Mouse (Mus musculus) v-Abl transformed pro-B cells (cell line): Measurements from ENCODE around the gene Satb1.

Source experiments
- in situ Hi-C, 2 experiments: fragments of 400-800 bp; cut with MboI; formaldehyde crosslinking; loops; one replicate each; pipeline ENCODE4 v1.15.1; 2025; ENCODE audit not compliant: unreplicated experiment in 2 of 2

Gene Satb1

GRCm38 (mm10) chr17:51786050-51786449, 47.0 kb downstream of the Satb1 start:
- in situ Hi-C loops: loop anchor here (5.0 to 25.0 kb wide), 4 partner anchors 799 to 1849 kb away; partner anchors contain the start of gene Dazl (in 1 of the 2)

DNA sequence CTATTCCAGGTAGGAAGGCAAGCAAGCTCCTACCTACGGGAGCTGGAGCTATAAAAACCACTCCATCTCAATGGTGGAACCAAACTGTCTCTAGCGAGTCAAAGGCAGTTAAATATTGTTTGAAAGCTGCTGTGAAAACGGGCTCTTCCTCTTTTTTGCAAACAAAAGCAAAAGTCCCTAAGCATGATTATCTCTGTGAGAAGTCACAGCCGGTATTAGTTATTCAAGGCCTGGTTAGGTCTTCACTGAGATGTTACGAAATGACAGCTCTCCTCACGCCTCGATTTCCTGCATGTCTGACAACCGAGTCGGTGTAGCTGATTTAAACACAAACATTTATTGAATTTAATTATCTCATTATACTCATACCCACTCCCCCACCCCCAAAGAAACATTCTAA, 48.2 kb downstream of the Satb1 start:
- in situ Hi-C loops: loop anchor here (5.0 to 25.0 kb wide), 4 partner anchors 798 to 1848 kb away; partner anchors contain the start of gene Dazl (in 1 of the 2)

DNA sequence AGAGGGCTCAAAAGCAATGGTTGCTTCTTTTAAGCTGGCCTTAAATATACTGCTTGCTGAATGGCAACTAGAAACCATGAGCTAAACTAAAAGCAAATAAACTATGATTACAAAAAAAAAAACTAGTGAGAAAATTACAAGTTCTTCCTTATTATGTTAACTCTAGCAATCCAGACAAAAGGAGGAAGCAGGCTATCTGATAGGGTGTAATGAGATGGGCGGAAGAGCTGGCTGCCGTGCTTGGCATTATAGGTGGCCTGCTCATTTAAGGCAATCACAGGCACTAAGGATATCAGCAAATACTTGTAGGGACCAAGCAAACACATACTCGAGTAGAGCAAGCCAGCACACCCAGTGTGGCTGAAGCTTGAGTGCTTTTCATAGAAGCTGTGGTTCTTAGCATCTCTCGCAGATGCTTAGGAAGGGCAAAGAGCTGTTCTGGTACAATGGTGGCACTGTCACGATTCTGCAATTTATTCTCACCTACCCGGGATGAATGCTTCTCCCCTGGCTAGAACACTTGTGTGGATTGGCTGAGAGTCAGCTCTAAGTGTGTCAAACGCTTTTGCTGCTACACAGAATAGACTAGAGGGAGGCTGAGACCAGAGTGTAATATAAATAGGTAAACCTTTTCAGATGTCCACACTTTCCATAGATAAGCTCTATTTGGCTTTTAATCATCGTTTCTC, 49.4 kb downstream of the Satb1 start:
- in situ Hi-C loops: loop anchor here (10.0 to 25.0 kb wide), 3 partner anchors 969 to 1846 kb away; partner anchors contain the start of gene Dazl (in 1 of the 2)

- in situ Hi-C loops: loop anchor here (10.0 to 25.0 kb wide), 3 partner anchors 965 to 1843 kb away; partner anchors contain the start of gene Dazl (in 1 of the 2)
These were observed 53.1 kb downstream of the Satb1 start for GRCm38 (mm10) chr17:51780036-51780435.

DNA sequence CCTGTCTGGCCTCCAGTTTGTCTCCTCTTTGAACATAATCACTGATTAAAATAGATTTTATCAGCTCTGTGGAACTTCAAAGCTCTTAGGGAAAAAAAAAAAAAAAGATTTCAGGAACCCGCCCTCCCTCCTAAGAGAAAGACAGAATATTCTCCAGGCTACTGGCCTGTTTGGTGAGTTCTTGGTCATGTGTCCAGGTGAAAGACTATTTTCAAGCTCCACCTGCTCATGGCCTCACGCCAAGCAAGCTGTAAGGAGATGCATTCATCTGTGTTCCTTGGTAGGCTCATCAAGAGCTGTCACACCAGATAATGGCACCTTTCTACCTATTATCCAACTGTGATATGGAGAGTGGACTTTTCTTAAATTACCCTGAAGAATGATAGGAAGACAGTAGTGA, 54.1 kb downstream of the Satb1 start:
- in situ Hi-C loops: loop anchor here (25.0 kb wide), 2 partner anchors 1492 to 1842 kb away; partner anchors contain the start of gene Dazl (in 1 of the 2)

GRCm38 (mm10) chr17:51777813-51778212, 55.3 kb downstream of the Satb1 start:
- in situ Hi-C loops: loop anchor here (25.0 kb wide), 2 partner anchors 1491 to 1841 kb away; partner anchors contain the start of gene Dazl (in 1 of the 2)

GRCm38 (mm10) chr17:51775070-51775881, 57.8 kb downstream of the Satb1 start:
- in situ Hi-C loops: loop anchor here (25.0 kb wide), 2 partner anchors 1488 to 1838 kb away; partner anchors contain the start of gene Dazl (in 1 of the 2)

DNA sequence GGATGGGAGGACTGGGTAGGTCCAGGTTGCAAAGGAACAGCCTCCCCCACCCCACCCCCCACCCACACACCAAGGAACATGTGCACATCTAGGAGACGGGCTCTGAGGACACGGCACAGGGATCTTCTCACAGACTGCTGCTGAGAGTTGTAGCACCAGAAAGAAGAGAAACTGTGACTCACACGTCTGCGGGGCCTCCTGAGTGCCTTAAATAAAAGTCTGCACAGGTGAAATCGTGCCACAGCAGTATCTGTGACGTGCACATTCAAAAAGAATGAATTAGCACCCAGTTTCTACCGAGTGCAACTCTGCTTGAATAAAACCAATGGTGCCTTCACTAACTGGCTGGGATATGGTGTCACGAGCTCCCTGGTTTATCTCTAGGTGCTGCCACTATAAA, 69.5 kb downstream of the Satb1 start:
- in situ Hi-C loops: no loop called here

GRCm38 (mm10) chr17:51762503-51762902, 70.6 kb downstream of the Satb1 start:
- in situ Hi-C loops: no loop called here

DNA sequence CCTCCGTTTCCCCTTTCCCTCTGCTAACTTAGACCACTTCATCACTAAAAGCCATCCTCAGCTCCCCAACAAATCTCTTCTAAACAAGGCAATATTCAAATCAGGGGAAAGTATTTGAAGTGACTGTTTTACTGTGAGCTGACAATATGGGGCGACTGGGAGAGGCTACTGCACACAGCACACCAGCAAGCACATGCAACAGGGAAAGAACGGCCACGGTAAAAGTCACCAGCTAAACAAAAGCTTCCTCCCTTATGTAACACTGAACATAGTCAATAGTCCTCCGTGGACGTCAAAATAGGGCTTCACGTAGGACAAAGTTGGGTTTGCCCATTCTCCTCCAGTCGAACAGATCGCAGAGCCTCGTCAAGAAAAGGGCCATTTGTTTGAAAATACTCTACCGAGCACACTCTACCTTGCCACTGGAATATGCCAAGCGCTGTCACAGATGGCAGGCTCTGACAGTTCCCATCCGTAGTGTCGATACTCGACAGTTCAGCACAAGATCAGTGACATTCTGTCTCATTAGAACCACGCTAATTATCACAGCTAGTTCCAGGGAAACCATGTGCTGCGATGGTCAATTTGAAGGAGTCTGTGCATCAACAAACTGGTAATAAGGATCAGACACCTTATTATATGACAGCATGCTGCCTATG, 72.0 kb downstream of the Satb1 start:
- in situ Hi-C loops: no loop called here

DNA sequence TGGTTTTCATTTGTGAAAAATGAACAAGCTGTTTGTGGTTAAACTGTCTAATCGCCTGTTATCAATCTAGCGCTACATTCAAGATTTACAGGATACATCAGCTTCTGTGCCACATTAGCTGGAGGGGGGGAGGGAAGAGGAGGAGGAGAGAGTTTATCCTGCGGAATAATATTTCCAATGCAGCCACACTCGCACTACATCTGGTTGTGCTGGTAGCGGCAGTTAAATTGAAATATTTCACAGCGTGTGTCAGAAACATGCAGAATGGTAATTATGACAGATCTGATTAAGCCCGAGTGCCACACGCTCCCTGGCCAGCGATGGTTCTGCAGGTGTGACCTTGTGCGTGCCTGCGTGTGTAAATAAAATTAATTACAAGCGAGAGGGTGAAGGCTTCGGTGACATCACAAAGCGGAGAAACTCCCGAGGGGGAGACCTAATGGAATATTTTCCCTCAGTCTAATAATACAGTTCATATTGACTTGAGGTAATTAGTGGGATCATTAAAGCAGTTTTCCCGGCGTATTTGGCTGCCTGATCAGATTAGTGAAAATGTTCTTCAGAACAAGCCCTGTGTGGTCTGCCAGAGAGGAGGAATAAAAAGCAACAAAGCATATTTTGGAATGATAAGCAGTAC, 72.7 kb downstream of the Satb1 start:
- in situ Hi-C loops: no loop called here

GRCm38 (mm10) chr17:51759509-51759908, 73.6 kb downstream of the Satb1 start:
- in situ Hi-C loops: no loop called here

DNA sequence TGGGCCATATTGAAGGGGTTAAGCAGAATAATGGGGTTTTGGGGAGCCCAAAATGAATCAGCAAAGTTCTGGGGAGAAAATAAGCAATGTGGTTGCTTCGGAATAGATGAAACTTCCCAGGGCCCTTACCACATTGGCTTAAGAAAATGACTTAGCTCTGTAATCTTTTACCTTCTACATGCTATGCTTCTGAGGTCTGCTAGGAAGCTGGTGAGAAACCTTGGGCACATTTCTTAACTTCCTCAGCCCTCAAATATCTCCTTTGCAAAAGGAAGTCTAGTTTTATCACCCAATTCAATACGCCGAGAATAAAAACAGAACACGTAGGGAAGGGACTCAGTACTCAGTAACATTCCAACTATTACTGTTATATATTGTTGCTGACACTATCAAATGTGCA, 80.9 kb downstream of the Satb1 start:
- in situ Hi-C loops: no loop called here

- in situ Hi-C loops: no loop called here
These were observed 85.9 kb downstream of the Satb1 start for GRCm38 (mm10) chr17:51747204-51747603.

DNA sequence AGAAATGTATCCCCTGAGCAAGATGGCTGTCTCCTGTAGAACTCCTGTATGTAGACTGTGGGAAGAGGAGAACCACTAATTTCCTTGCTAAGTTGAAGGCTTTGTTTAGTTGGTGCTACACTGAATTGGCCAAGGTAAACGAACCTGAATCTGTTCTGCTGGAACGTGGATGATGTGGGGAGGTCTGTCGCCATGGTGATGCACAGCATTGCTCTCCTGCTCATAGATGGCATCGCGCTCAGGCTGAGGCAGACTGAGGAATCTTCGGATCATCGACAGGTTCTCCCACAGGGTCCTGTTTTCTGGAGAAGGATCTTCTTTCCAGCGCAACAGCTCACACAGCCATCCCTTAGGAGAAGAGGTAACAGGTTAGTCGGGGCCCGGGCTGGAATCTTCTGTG, 90.6 kb downstream of the Satb1 start:
- in situ Hi-C loops: no loop called here

DNA sequence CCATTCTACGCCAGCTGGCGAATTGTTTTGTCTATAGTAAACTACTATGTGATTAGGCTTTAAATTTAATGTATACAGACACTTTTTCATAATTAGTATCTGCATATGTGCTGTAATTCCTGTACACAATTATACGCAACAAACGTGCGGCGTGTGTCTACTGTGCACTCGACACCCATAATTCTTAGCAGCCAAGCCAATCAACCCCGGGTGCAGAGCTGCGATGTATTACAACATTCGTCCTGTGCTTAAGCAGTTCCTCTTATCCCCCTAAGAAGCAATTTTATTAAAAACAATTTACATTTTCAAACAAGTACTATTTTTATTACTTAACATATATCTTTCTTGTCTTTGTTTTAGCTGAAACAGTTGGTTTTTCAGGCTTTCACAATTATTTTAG, 92.0 kb downstream of the Satb1 start:
- in situ Hi-C loops: no loop called here

DNA sequence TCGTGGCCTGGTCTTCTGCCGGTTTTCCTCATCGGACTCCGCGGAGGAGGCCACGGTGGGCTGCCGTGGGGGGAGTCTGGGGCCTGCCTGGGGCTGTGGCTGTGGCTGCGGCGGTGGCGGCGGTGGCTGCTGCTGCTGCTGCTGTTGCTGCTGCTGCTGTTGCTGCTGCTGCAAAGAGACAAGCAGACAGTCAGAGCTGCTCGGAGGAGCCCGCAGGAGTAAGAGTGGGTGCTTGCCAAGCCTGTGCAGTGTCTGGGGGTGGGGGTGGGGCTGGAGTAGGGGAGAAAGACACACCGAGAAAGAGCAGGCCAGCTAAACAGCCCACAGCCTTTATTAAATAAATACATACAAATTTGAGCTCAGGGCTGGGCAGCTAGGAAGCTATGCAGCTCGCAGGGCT, 92.8 kb downstream of the Satb1 start:
- in situ Hi-C loops: no loop called here

- in situ Hi-C loops: no loop called here
These were observed 108.6 kb downstream of the Satb1 start for GRCm38 (mm10) chr17:51724486-51724885.

DNA sequence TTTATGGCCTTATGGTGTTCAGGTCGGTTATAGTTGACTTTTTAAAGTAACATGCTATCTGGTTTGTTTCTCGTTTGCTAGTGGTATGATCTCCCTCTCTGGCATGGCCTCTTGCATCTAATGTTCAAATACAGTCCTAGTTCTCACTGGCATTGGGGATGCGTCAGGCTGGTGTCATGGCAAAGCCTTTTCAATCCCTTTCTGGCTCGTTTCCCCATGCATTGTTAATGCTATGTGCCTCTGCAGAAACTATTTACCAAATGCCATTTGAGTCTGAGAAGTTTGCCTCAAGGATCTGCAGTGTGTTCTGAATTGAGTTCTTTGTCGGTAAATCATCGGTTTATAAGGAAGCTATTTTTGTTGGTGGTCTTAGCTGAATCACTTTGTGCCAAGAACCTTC, 137.4 kb downstream of the Satb1 start:
- in situ Hi-C loops: no loop called here

GRCm38 (mm10) chr17:51695271-51695670, 137.8 kb downstream of the Satb1 start:
- in situ Hi-C loops: no loop called here
